Mouse (Mus musculus) spleen, adult 2 months (tissue): ENCODE results near the gene Pm20d2.

ENCODE experiments used
- CTCF ChIP-seq: fragments of 200-500 bp; IDR thresholded peaks from 2 replicates; pipeline ENCODE4 v1.5.1; 2011; ENCODE audit warnings: mild to moderate bottlenecking, inconsistent platforms; ENCODE audit not compliant: insufficient read depth, insufficient read length, insufficient replicate concordance; ENCODE audit errors: extremely low read depth
- POLR2A ChIP-seq: fragments of 200-500 bp; IDR thresholded peaks from 2 replicates; pipeline ENCODE4 v1.6.1; 2011; ENCODE audit warnings: low read depth, low read length, inconsistent platforms

GRCm38 (mm10) chr4:33207551-33207950 is 18.0 kb upstream of the Pm20d2 start:
- TF ChIP-seq POLR2A = no peak
- TF ChIP-seq CTCF = no peak
